Mouse (Mus musculus) forebrain, embryonic 12.5 days (tissue): ENCODE results near the gene Atad2b. TPM values are rescaled to one million over a fixed set of nuclear protein-coding genes. Genes with fewer than 3 reads are reported as not detected.

ENCODE experiments used
- ATAC-seq: fragments of 200-750 bp; cut with Nextera tagmentation; 2 replicates; pipeline ENCODE4 v1.8.0; 2017; ENCODE audit warnings: moderate TSS enrichment; ENCODE audit not compliant: low FRiP score
- H3K27ac ChIP-seq: fragments of 300-500 bp; sonication (generic); 2 replicates; pipeline ENCODE4 v1.5.1; 2016; ENCODE audit warnings: mild to moderate bottlenecking
- H3K27me3 ChIP-seq: fragments of 300-500 bp; sonication (generic); 2 replicates; pipeline ENCODE4 v1.6.1; 2016; ENCODE audit warnings: mild to moderate bottlenecking
- H3K36me3 ChIP-seq: fragments of 300-500 bp; sonication (generic); replicated peaks from 2 replicates; pipeline ENCODE4 v1.6.1; 2016; ENCODE audit warnings: mild to moderate bottlenecking
- H3K4me1 ChIP-seq: fragments of 300-500 bp; sonication (generic); 2 replicates; pipeline ENCODE4 v1.6.1; 2016
- H3K4me2 ChIP-seq: fragments of 300-500 bp; sonication (generic); 2 replicates; pipeline ENCODE4 v1.6.1; 2016; ENCODE audit warnings: mild to moderate bottlenecking, moderate library complexity
- H3K4me3 ChIP-seq: fragments of 300-500 bp; sonication (generic); replicated peaks from 2 replicates; pipeline ENCODE4 v1.5.1; 2016; ENCODE audit warnings: mild to moderate bottlenecking
- H3K9ac ChIP-seq: fragments of 300-500 bp; sonication (generic); 2 replicates; pipeline ENCODE4 v1.6.1; 2016; ENCODE audit warnings: mild to moderate bottlenecking
- H3K9me3 ChIP-seq: fragments of 300-500 bp; sonication (generic); 2 replicates; pipeline ENCODE4 v1.6.1; 2016
- WGBS: fragments of 180-500 bp; shearing (Covaris S2); methylation state at CpG from one replicate; pipeline ENCODE4 v1.1.7; 2016; 5-methylcytosine and 5-hydroxymethylcytosine counted together
- polyA plus RNA-seq: library from polyadenylated mRNA; unstranded; fragments of >200 nt; fragmentation: Nextera tagmentation; extraction: Ambion mirVana; gene quantifications from 2 replicates; pipeline ENCODE4 v1.2.1, GENCODE M21; 2016

Gene Atad2b
- polyA plus RNA-seq, 1 experiment from 2014 or later: 24.0 TPM

DNA sequence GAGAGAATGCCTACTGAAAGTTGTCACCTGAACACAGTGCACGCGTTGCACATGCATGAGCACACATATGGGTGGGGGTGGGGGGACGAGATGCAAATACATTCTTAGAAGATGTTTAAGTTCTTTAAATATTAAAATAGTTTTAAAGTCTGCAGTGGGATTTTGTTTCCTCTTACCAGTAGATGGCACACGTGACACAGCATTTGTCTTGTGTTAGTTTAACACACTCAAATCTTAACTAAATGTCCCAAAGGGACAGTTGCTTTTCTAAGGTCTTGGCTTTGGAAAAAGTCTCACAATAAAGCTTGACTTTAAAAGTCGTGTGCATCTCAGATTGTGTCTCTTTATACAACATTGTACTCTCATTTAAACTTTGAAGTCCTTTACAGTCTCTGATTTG lies 111.9 kb downstream of the Atad2b start:
- no peaks in the 10 kb centered on the region for H3K27me3 ChIP-seq
- no peak for ATAC-seq
- no peaks in the 10 kb centered on the region for H3K4me1 ChIP-seq
- WGBS: 89% methylated on average over 5 of the region's 5 CpGs
- no peak overlapping the region for H3K4me3 ChIP-seq
- no peak overlapping the region for H3K27ac ChIP-seq
- no peaks in the 10 kb centered on the region for H3K9me3 ChIP-seq
- no peak overlapping the region for H3K4me2 ChIP-seq
- no peak overlapping the region for H3K9ac ChIP-seq
- peaks cover 49% of the 10 kb centered on the region for H3K36me3 ChIP-seq

DNA sequence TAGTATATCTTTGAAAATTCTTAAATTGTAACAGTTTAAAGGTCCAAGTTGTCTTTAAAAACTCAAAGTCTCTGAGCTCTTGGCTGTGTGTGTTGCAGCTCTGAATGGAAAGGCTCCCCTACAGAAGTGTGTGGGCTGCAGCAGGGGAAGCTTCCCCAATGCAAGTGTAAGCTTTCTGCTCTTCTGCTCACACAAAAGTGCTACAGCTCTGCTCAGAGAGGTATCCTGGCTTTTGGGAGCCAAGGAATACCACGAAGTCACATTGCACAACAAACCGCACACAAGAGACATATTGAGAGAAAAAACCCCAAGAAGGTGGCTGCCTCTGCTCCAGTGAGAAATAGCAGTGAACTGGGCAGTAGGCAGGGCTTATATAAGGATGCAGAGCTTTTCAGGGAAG lies 120.9 kb downstream of the Atad2b start:
- Histone ChIP-seq H3K4me1 (no peaks in the 10 kb centered on the region), H3K4me3 (no peak overlapping the region), H3K36me3 (peaks cover 49% of the 10 kb centered on the region), H3K27me3 (no peaks in the 10 kb centered on the region), H3K4me2 (no peak overlapping the region), H3K9me3 (no peaks in the 10 kb centered on the region), H3K27ac (no peak overlapping the region), H3K9ac (no peak overlapping the region)
- 97% methylated on average over 2 of the region's 2 CpGs for WGBS
- no peak for ATAC-seq

DNA sequence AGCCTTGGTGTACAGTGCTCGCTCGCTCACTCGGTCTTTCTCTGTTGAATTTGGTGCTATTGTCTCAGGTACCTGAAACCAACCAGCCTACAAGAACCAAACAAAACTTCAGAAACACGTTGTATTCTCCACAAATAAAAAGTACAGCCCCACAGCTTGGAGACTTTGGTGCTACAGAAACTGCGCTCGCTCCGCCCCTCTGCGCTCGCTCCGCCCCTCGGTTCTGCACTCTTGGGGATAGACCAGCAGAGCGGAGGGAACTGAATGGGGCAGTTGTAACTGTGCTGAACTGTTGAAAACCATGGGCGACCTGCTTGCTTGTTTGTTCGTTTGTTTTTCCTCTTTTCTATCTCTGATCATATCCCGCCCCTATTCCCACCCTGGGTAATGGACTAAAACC lies 127.0 kb downstream of the Atad2b start:
- WGBS: 90% methylated on average over 15 of the region's 15 CpGs
- no peak overlapping the region for H3K4me2 ChIP-seq
- no peaks in the 10 kb centered on the region for H3K27me3 ChIP-seq
- H3K27ac ChIP-seq: no peak overlapping the region
- H3K4me3 ChIP-seq: no peak overlapping the region
- no peaks in the 10 kb centered on the region for H3K4me1 ChIP-seq
- H3K36me3 ChIP-seq: peaks cover 21% of the 10 kb centered on the region
- no peak overlapping the region for H3K9ac ChIP-seq
- H3K9me3 ChIP-seq: no peaks in the 10 kb centered on the region
- no peak for ATAC-seq

DNA sequence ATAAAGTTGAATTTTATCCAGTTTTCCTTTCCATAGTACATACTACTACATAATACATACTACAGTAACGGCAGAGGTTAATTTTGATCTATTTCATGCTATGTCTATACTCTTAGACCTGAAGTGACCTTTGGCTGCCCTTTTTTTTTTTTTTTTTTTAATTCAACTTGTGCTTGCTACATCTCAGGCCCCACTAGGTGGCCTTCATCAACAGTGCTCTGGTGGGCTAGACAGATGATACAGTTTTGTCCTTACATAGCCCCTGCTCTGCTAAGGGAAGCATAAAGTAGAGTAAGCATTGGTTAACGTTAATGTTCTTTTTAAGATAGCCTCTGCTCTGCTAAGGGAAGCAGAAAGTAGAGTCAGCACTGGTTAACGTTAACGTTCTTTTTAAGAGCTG lies 131.0 kb downstream of the Atad2b start:
- H3K4me2 ChIP-seq: no peak overlapping the region

GRCm38 (mm10) chr12:5067590-5067989 lies 150.4 kb downstream of the Atad2b start:
- H3K9ac ChIP-seq: no peak overlapping the region
- no peak overlapping the region for H3K27ac ChIP-seq
- H3K4me1 ChIP-seq: no peaks in the 10 kb centered on the region
- no peak overlapping the region for H3K4me2 ChIP-seq
- no peak for ATAC-seq
- H3K4me3 ChIP-seq: no peak overlapping the region
- no peaks in the 10 kb centered on the region for H3K36me3 ChIP-seq
- WGBS: 54% methylated on average over 3 of the region's 3 CpGs
- H3K27me3 ChIP-seq: no peaks in the 10 kb centered on the region
- no peaks in the 10 kb centered on the region for H3K9me3 ChIP-seq

More for the DNA sequence above, 131.0 kb downstream of the Atad2b start:
- no peak overlapping the region for H3K4me3 ChIP-seq
- WGBS: 95% methylated on average over 4 of the region's 4 CpGs
- H3K9me3 ChIP-seq: peaks cover 22% of the 10 kb centered on the region
- no peaks in the 10 kb centered on the region for H3K4me1 ChIP-seq
- no peaks in the 10 kb centered on the region for H3K27me3 ChIP-seq
- H3K27ac ChIP-seq: no peak overlapping the region
- no peak for ATAC-seq
- H3K9ac ChIP-seq: no peak overlapping the region
- peaks cover 8% of the 10 kb centered on the region for H3K36me3 ChIP-seq

GRCm38 (mm10) chr12:5070131-5070530 lies 153.0 kb downstream of the Atad2b start:
- H3K9me3 ChIP-seq: no peaks in the 10 kb centered on the region
- no peak overlapping the region for H3K4me2 ChIP-seq
- H3K27ac ChIP-seq: no peak overlapping the region
- 93% methylated on average over 3 of the region's 3 CpGs for WGBS
- H3K4me1 ChIP-seq: no peaks in the 10 kb centered on the region
- no peaks in the 10 kb centered on the region for H3K27me3 ChIP-seq
- H3K4me3 ChIP-seq: no peak overlapping the region
- no peak for ATAC-seq
- no peaks in the 10 kb centered on the region for H3K36me3 ChIP-seq
- H3K9ac ChIP-seq: no peak overlapping the region

DNA sequence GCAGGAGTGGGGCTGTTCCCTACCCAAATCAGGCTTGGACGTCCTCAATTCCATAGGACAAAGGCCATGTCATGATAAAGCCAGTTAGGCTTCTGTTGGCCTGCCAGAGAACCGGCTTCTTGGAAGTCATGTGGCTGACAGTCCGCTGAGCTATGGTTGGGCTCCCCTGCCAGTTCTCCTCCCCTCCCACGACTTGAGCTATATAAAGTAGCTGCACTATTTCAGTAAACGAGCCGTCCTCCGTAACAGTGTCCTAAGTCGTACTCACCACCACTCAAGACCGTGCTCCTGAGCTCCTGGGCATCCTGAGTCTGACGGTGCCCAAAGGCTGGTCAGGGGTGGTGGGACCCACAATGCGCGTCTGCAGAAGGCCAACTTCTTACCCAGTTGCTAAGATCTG lies 156.0 kb downstream of the Atad2b start:
- no peak overlapping the region for H3K4me2 ChIP-seq
- H3K9ac ChIP-seq: no peak overlapping the region
- H3K27ac ChIP-seq: no peak overlapping the region
- H3K36me3 ChIP-seq: no peaks in the 10 kb centered on the region
- H3K4me3 ChIP-seq: no peak overlapping the region
- no peaks in the 10 kb centered on the region for H3K4me1 ChIP-seq
- H3K27me3 ChIP-seq: no peaks in the 10 kb centered on the region
- ATAC-seq: no peak
- no peaks in the 10 kb centered on the region for H3K9me3 ChIP-seq
- 87% methylated on average over 12 of the region's 12 CpGs for WGBS

DNA sequence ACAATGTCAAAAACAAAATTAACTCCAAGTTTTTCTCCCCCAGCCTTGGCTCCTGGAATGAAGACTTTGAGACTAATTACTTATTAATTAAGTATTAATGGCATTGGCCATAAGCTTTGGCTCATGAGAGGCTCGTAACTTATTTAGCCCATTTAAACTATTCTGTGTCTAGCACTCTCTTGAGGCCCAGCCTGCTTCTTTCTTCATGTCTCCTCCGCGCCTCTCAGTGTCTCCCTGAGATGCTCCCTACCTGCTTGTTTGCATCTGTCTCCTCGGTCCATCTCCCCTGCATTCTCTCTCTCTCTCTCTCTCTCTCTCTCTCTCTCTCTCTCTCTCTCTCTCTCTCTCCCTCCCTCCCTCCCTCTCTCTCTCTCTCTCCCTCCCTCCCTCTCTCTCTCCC lies 164.3 kb downstream of the Atad2b start:
- H3K36me3 ChIP-seq: peaks cover 26% of the 10 kb centered on the region

GRCm38 (mm10) chr12:5084714-5085113 lies 167.6 kb downstream of the Atad2b start:
- Histone ChIP-seq H3K27me3 (no peaks in the 10 kb centered on the region), H3K27ac (no peak overlapping the region), H3K9me3 (no peaks in the 10 kb centered on the region), H3K4me3 (no peak overlapping the region), H3K9ac (no peak overlapping the region), H3K4me2 (no peak overlapping the region), H3K4me1 (peaks cover 16% of the 10 kb centered on the region), H3K36me3 (peaks cover 26% of the 10 kb centered on the region)
- ATAC-seq: no peak
- 94% methylated on average over 5 of the region's 5 CpGs for WGBS

More for the DNA sequence above, 164.3 kb downstream of the Atad2b start:
- H3K27me3 ChIP-seq: no peaks in the 10 kb centered on the region
- 96% methylated on average over 4 of the region's 4 CpGs for WGBS
- H3K4me2 ChIP-seq: no peak overlapping the region
- H3K9ac ChIP-seq: no peak overlapping the region
- no peak overlapping the region for H3K4me3 ChIP-seq
- no peaks in the 10 kb centered on the region for H3K4me1 ChIP-seq
- H3K9me3 ChIP-seq: no peaks in the 10 kb centered on the region
- H3K27ac ChIP-seq: no peak overlapping the region
- ATAC-seq: no peak

GRCm38 (mm10) chr12:5087787-5088519 lies 170.8 kb downstream of the Atad2b start:
- H3K36me3 ChIP-seq: peaks cover 23% of the 10 kb centered on the region

GRCm38 (mm10) chr12:5088639-5089038 lies 171.5 kb downstream of the Atad2b start:
- no peak overlapping the region for H3K4me3 ChIP-seq
- no peaks in the 10 kb centered on the region for H3K9me3 ChIP-seq
- 19% methylated on average over 1 of the region's 1 CpGs for WGBS
- H3K4me1 ChIP-seq: peaks cover 24% of the 10 kb centered on the region
- H3K4me2 ChIP-seq: no peak overlapping the region
- H3K27ac ChIP-seq: peak overlapping the region; percentile 88
- H3K36me3 ChIP-seq: peaks cover 16% of the 10 kb centered on the region
- no peaks in the 10 kb centered on the region for H3K27me3 ChIP-seq
- peak; percentile 45; the same call in 1 of the 2 replicates for ATAC-seq
- H3K9ac ChIP-seq: no peak overlapping the region

More at GRCm38 (mm10) chr12:5087787-5088519, 170.8 kb downstream of the Atad2b start:
- H3K9ac ChIP-seq: no peak overlapping the region
- peak; percentile 88 for ATAC-seq
- H3K4me1 ChIP-seq: peaks cover 24% of the 10 kb centered on the region
- H3K4me3 ChIP-seq: no peak overlapping the region
- 36% methylated on average over 10 of the region's 10 CpGs for WGBS
- peak overlapping the region; percentile 78 for H3K27ac ChIP-seq
- H3K27me3 ChIP-seq: no peaks in the 10 kb centered on the region
- no peaks in the 10 kb centered on the region for H3K9me3 ChIP-seq
- H3K4me2 ChIP-seq: no peak overlapping the region
